Mouse (Mus musculus) lung, postnatal 0 days (tissue): ENCODE data around the gene Rps23. TPM values are rescaled to one million over a fixed set of nuclear protein-coding genes. Genes with fewer than 3 reads are reported as not detected.

Source experiments
- ATAC-seq: fragments of 200-750 bp; cut with Nextera tagmentation; 2 replicates; pipeline ENCODE4 v1.8.0; 2017; ENCODE audit warnings: moderate library complexity
- DNase-seq: peaks from one replicate; pipeline ENCODE4 v3.0.0-alpha.2; 2016; ENCODE audit warnings: low spot score
- H3K27ac ChIP-seq: fragments of 300-500 bp; sonication (generic); 2 replicates; pipeline ENCODE4 v1.5.1; 2014; ENCODE audit warnings: antibody characterized with exemption, mild to moderate bottlenecking, low read length, mixed read lengths
- H3K27me3 ChIP-seq: fragments of 300-500 bp; sonication (generic); replicated peaks from 2 replicates; pipeline ENCODE4 v1.6.1; 2014; ENCODE audit warnings: low read length, mixed read lengths; ENCODE audit not compliant: insufficient read depth
- H3K36me3 ChIP-seq: fragments of 300-500 bp; sonication (generic); 2 replicates; pipeline ENCODE4 v1.6.1; 2014; ENCODE audit warnings: low read length, mixed read lengths; ENCODE audit not compliant: insufficient read depth
- H3K4me1 ChIP-seq: fragments of 300-500 bp; sonication (generic); 2 replicates; pipeline ENCODE4 v1.6.1; 2014; ENCODE audit warnings: antibody characterized with exemption, low read depth, low read length, mixed read lengths; ENCODE audit not compliant: insufficient read depth
- H3K4me2 ChIP-seq: fragments of 300-500 bp; sonication (generic); replicated peaks from 2 replicates; pipeline ENCODE4 v1.6.1; 2014; ENCODE audit warnings: low read depth, mild to moderate bottlenecking, low read length, moderate library complexity, mixed read lengths
- H3K4me3 ChIP-seq: fragments of 300-500 bp; sonication (generic); 2 replicates; pipeline ENCODE4 v1.5.1; 2014; ENCODE audit warnings: low read depth, low read length
- H3K9ac ChIP-seq: fragments of 300-500 bp; sonication (generic); replicated peaks from 2 replicates; pipeline ENCODE4 v1.6.1; 2014; ENCODE audit warnings: low read depth, mild to moderate bottlenecking
- H3K9me3 ChIP-seq: fragments of 300-500 bp; sonication (generic); 2 replicates; pipeline ENCODE4 v1.6.1; 2016; ENCODE audit warnings: low read length, mixed read lengths
- CTCF ChIP-seq: IDR thresholded peaks from 2 replicates; pipeline ENCODE4 v1.5.1; 2016; ENCODE audit warnings: antibody characterized with exemption, mild to moderate bottlenecking
- EP300 ChIP-seq: IDR thresholded peaks from 2 replicates; pipeline ENCODE4 v1.6.1; 2016; ENCODE audit warnings: antibody characterized with exemption, mild to moderate bottlenecking, control low read depth
- WGBS: fragments of 180-500 bp; shearing (Covaris S2); extraction: QIAGEN DNeasy Blood & Tissue Kit; methylation state at CpG from one replicate; pipeline ENCODE4 v1.1.7; 2014; 5-methylcytosine and 5-hydroxymethylcytosine counted together
- polyA plus RNA-seq: library from polyadenylated mRNA; unstranded; fragments of >200 nt; fragmentation: Nextera tagmentation; extraction: Ambion mirVana; gene quantifications from 2 replicates; pipeline ENCODE4 v1.2.1, GENCODE M21; 2015

Gene Rps23
- polyA plus RNA-seq, 1 experiment from 2014 or later: 205 TPM

- Histone ChIP-seq H3K4me3 (no peak overlapping the region), H3K4me1 (no peaks in the 10 kb centered on the region), H3K9me3 (no peaks in the 10 kb centered on the region), H3K27ac (no peak overlapping the region), H3K27me3 (no peaks in the 10 kb centered on the region), H3K4me2 (no peak overlapping the region), H3K36me3 (peaks cover 14% of the 10 kb centered on the region), H3K9ac (no peak overlapping the region)
- DNase-seq: peak; percentile 73
- 21% methylated on average over 5 of the region's 5 CpGs for WGBS
- TF ChIP-seq CTCF (peak; percentile 82), EP300 (no peak)
- peak; percentile 47; the same call in 1 of the 2 replicates for ATAC-seq
These were observed 7.1 kb downstream of the Rps23 start for GRCm38 (mm10) chr13:90929847-90930246.

- ATAC-seq (peak; percentile 37; the same call in 1 of the 2 replicates), DNase-seq (peak; percentile 41)
- Histone ChIP-seq H3K4me3 (no peak overlapping the region), H3K4me1 (no peaks in the 10 kb centered on the region), H3K9me3 (no peaks in the 10 kb centered on the region), H3K27ac (no peak overlapping the region), H3K4me2 (no peak overlapping the region), H3K9ac (no peak overlapping the region), H3K27me3 (no peaks in the 10 kb centered on the region), H3K36me3 (no peaks in the 10 kb centered on the region)
- no peak for TF ChIP-seq CTCF
- TF ChIP-seq EP300: no peak
- WGBS: 48% methylated on average over 3 of the region's 3 CpGs
These were observed 10.5 kb downstream of the Rps23 start for GRCm38 (mm10) chr13:90933256-90933655.

GRCm38 (mm10) chr13:90935852-90936251, 13.1 kb downstream of the Rps23 start:
- Histone ChIP-seq H3K9ac (no peak overlapping the region), H3K4me3 (no peak overlapping the region), H3K4me2 (no peak overlapping the region), H3K36me3 (no peaks in the 10 kb centered on the region), H3K27ac (no peak overlapping the region), H3K27me3 (no peaks in the 10 kb centered on the region), H3K4me1 (no peaks in the 10 kb centered on the region), H3K9me3 (no peaks in the 10 kb centered on the region)
- no peak for ATAC-seq
- DNase-seq: no peak
- WGBS: 75% methylated on average over 7 of the region's 7 CpGs
- TF ChIP-seq EP300 (no peak), CTCF (no peak)

- no peak for TF ChIP-seq EP300
- TF ChIP-seq CTCF: no peak
- H3K9me3 ChIP-seq: no peaks in the 10 kb centered on the region
- no peak overlapping the region for H3K27ac ChIP-seq
- DNase-seq (no peak), ATAC-seq (no peak)
- no peak overlapping the region for H3K4me2 ChIP-seq
- H3K36me3 ChIP-seq: no peaks in the 10 kb centered on the region
- H3K4me3 ChIP-seq: no peak overlapping the region
- no peaks in the 10 kb centered on the region for H3K4me1 ChIP-seq
- WGBS: 51% methylated on average over 6 of the region's 6 CpGs
- no peaks in the 10 kb centered on the region for H3K27me3 ChIP-seq
- H3K9ac ChIP-seq: no peak overlapping the region
These were observed 16.4 kb downstream of the Rps23 start for GRCm38 (mm10) chr13:90939192-90939591.

- ATAC-seq (no peak), DNase-seq (no peak)
- Histone ChIP-seq H3K27me3 (no peaks in the 10 kb centered on the region), H3K4me1 (no peaks in the 10 kb centered on the region), H3K9me3 (no peaks in the 10 kb centered on the region), H3K4me3 (no peak overlapping the region), H3K9ac (no peak overlapping the region), H3K4me2 (no peak overlapping the region), H3K36me3 (no peaks in the 10 kb centered on the region), H3K27ac (no peak overlapping the region)
- no peak for TF ChIP-seq CTCF
- TF ChIP-seq EP300: no peak
- 80% methylated on average over 5 of the region's 5 CpGs for WGBS
These were observed 16.8 kb downstream of the Rps23 start for GRCm38 (mm10) chr13:90939600-90939999.

- no peak overlapping the region for H3K4me2 ChIP-seq
- H3K9me3 ChIP-seq: no peaks in the 10 kb centered on the region
- no peak overlapping the region for H3K27ac ChIP-seq
- H3K4me3 ChIP-seq: no peak overlapping the region
- H3K36me3 ChIP-seq: no peaks in the 10 kb centered on the region
- no peak for TF ChIP-seq EP300
- no peak for TF ChIP-seq CTCF
- H3K9ac ChIP-seq: no peak overlapping the region
- no peaks in the 10 kb centered on the region for H3K27me3 ChIP-seq
- no peak for DNase-seq
- H3K4me1 ChIP-seq: no peaks in the 10 kb centered on the region
- ATAC-seq: no peak
- 46% methylated on average over 2 of the region's 2 CpGs for WGBS
These were observed 36.1 kb downstream of the Rps23 start for GRCm38 (mm10) chr13:90958894-90959293.

GRCm38 (mm10) chr13:90960591-90960990, 37.8 kb downstream of the Rps23 start:
- H3K9me3 ChIP-seq: no peaks in the 10 kb centered on the region
- 93% methylated on average over 8 of the region's 8 CpGs for WGBS
- no peaks in the 10 kb centered on the region for H3K27me3 ChIP-seq
- H3K9ac ChIP-seq: no peak overlapping the region
- TF ChIP-seq CTCF (no peak), EP300 (no peak)
- no peaks in the 10 kb centered on the region for H3K4me1 ChIP-seq
- ATAC-seq (no peak), DNase-seq (no peak)
- H3K4me2 ChIP-seq: no peak overlapping the region
- H3K4me3 ChIP-seq: no peak overlapping the region
- no peaks in the 10 kb centered on the region for H3K36me3 ChIP-seq
- H3K27ac ChIP-seq: no peak overlapping the region
